Mouse (Mus musculus) heart, postnatal 10 days (tissue): Measurements from ENCODE around the gene Dnajb13. TPM values are rescaled to one million over a fixed set of nuclear protein-coding genes. Genes with fewer than 3 reads are reported as not detected.
"Not testable (repeated sequence)": the region's sequence is repeated elsewhere in the genome, so short reads cannot be mapped to it uniquely, and the experiment has no call there.

ENCODE experiments used
- DNase-seq, 2 experiments: peaks; one replicate each; pipeline ENCODE4 v3.0.0; 2021
- intact Hi-C: fragments of 180-260 bp; cut with DNase I; formaldehyde crosslinking; loops from one replicate; pipeline ENCODE4 v1.15.1; 2025
- total RNA-seq, 2 experiments: library from RNA; stranded (reverse); gene quantifications; 2 replicates each; pipeline ENCODE4 v1.2.3; 2021

The Dnajb13 gene
- total RNA-seq, 2 experiments from 2014 or later: not detected

DNA sequence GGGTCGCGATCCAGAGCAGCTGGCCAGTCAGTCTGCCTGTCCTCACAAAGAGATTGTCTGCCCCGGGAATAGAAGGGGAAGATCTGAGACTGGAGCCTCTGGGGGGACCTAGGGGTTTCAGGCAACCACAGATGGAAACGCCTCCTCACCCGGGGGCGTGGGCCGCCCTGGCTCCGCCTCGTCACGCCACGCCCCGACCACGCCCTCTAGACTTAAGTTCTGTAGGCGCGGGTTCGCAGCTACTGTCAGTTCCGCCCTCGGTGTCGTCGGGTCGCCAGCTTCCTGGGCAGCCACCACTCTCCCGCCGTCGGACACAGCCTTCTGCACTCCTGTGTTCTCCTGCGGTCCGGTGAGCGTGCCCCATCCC is 21.7 kb downstream of the Dnajb13 start, which contains the start of gene Ucp2:
TSS of gene Ucp2 (plus strand) at position 221 of the 367 bp plus-strand sequence.
- intact Hi-C loops: loop anchor here (1.0 kb wide), 1 partner anchor 64 kb away; no protein-coding TSS in a partner anchor
- DNase-seq: peak; percentile 89 to 91

- DNase-seq: peak in 1 of 2 experiments; percentile 35
Observed at GRCm38 (mm10) chr7:100492391-100493116, 22.2 kb downstream of the Dnajb13 start.

GRCm38 (mm10) chr7:100488474-100489048 is 26.2 kb downstream of the Dnajb13 start:
- DNase-seq: peak in 1 of 2 experiments; percentile 49
- intact Hi-C loops: no loop called here

More at GRCm38 (mm10) chr7:100492391-100493116, 22.2 kb downstream of the Dnajb13 start:
- intact Hi-C loops: loop anchor here (1.0 kb wide), 1 partner anchor 63 kb away; no protein-coding TSS in a partner anchor

DNA sequence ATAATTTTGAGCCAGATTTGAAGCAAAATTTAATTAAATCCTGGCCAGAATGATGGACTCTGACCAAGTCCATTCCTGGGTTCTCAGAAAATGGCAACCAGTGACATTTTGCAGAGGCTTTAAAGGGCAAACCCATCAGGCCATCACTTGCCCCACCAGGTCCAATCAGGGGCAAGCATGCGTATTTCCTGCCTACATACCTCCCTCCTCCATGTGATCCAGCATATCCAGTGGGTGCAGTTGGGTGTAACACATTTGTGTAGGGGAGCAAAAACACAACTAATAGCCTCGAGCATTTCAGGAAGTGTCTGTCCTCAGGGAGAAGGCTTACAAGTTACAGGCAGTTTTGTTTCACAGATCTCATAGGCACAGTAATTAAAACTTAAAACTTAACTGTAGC is 27.5 kb downstream of the Dnajb13 start:
- no peak for DNase-seq
- intact Hi-C loops: no loop called here

GRCm38 (mm10) chr7:100484493-100484892 is 30.3 kb downstream of the Dnajb13 start:
- no peak for DNase-seq
- intact Hi-C loops: no loop called here

DNA sequence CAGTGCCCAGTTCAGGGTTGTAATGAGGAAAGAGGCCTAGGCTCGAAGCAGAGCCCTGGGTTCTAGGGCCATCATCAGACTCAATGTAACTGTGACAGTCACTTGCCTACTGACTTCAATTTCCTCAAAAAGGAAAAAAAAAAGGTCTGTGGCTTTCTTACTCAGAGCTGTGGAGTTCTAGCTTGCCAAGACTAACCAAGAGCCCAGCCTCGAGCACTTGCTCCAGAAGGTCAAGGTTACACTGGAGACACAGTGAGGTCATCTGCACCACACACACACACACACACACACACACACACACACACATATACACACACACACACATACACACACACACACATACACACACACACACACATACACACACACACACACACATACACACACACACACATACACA is 32.7 kb downstream of the Dnajb13 start:
- DNase-seq, intact Hi-C loops: not testable (repeated sequence)

GRCm38 (mm10) chr7:100480175-100480574 is 34.6 kb downstream of the Dnajb13 start:
- no peak for DNase-seq
- intact Hi-C loops: no loop called here

DNA sequence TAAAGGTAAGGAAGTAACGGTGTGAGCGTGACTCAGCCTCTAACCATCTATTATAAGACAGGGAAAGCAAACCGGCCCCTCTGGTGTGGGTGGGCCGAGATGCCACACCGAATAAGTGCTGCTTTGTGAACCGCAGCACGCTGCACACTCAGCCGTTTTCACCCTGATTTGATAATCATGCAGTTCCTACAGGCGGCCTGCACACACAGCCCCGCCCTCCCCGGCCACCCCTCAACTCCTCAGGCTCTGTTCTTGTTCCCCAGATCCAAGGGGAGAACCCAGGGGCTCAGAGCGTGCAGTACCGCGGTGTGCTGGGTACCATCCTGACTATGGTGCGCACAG is 35.0 kb downstream of the Dnajb13 start:
- DNase-seq: no peak
- intact Hi-C loops: no loop called here

DNA sequence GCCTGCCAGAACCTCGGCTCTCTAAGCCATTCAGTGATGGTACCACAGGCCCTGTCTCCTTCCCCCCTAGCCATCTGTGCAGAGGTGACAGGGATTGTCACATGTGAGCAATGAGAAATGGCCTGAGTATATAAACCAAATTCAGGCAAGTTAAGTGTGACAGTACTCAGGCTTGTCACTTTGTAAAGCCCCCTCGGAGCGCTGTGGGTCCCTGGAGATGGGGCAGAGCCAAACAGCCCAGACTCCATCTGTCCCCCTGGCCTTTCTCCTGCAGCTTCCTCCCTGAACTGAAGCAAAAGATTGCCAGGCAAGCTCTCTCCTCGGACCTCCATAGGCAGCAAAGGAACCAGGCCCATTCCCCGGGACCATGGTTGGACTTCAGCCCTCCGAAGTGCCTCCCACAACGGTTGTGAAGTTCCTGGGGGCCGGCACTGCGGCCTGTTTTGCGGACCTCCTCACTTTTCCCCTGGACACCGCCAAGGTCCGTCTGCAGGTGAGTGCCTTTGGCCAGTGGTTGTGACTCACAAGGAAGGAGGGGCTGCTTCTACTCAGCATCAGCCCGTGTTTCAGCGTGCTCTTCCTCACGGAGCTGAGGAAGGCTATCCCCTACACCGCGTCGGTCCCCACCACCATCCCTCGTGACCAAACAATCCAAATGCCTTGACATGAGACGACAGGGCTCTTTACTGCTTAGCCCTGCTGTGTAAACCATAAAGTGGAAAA is 35.5 kb downstream of the Dnajb13 start:
- no peak for DNase-seq
- intact Hi-C loops: no loop called here

DNA sequence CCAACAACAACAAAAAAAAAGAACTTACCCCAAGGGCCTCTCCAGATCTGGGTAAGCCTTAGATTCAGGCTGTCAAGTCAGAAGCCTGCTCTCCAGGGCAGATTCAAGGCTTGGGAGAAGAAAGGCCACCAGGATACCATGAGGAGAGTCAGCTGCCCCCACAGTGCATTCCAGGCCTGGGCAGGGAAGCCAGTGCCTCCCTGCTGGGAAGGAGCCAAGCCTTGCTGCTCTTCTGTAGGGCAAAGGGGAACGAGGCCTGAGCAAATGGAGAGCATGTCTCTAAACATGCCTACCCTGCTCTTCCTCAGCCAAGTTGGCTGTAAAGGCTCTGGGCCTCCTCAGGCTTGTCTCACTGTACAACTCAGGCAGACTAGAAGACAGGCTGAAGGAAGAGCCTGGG is 40.1 kb downstream of the Dnajb13 start:
- intact Hi-C loops: no loop called here
- DNase-seq: peak; percentile 82 to 83

DNA sequence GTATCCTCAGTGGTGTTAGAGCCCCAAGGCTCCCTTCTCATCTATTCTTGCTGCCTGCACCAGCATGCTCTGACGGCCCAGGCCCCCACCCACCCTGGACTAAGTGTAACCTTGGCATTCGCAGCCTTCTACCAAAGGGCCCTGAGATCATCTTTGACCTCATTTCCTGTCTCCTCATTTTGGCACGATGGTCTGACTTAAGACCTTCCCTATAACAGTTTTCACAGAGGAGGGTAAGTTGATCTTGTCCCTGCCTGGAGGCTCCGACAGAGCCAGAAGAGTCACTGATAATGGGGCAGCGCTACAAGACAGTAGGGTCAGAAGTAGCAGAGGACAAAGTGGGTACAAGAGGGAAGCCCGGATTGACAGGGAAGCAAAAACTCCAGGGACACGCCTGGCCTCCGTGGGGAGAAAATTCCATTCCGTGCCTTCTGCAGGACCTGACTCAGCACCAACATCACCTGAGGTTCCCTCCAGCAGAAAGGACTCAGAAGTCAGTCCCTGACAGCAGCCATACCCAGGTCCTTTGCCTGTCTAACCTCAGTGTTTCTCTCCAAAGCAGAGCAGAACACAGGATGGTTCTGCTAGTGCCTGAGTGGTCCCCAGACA is 40.8 kb downstream of the Dnajb13 start:
- intact Hi-C loops: no loop called here
- no peak for DNase-seq

- intact Hi-C loops: no loop called here
- DNase-seq: peak; percentile 63 to 72
Observed at GRCm38 (mm10) chr7:100472777-100473176, 42.0 kb downstream of the Dnajb13 start, which contains the start of gene Ucp3. TSS of gene Ucp3 (plus strand) at chr7:100472990.

- intact Hi-C loops: no loop called here
- peak in 1 of 2 experiments; percentile 5 for DNase-seq
Observed at GRCm38 (mm10) chr7:100471407-100471797, 43.4 kb downstream of the Dnajb13 start.

GRCm38 (mm10) chr7:100470796-100471406 is 43.9 kb downstream of the Dnajb13 start:
- no peak for DNase-seq
- intact Hi-C loops: no loop called here

GRCm38 (mm10) chr7:100469502-100469901 is 45.3 kb downstream of the Dnajb13 start:
- no peak for DNase-seq
- intact Hi-C loops: no loop called here

DNA sequence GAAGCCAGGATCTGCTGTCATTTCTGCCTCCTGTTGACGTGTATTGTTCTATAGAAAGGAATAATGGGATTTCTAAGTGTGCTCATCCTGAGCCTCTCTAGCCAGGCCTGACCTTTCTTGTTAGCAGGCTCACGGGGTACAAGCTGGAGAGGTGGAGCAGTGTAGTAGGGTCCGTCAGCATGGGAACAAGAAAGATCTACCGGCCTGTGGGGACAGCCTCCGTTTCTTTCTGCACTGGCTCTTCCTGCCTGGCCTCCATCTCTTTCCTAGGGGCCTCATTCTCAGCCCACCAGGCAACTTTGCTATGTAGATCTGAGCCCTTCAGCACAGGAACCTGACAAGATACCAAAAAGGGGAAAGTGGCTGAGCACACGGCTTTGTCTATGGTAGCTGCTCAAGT is 46.0 kb downstream of the Dnajb13 start:
- intact Hi-C loops: no loop called here
- no peak for DNase-seq

GRCm38 (mm10) chr7:100466781-100467510 is 47.8 kb downstream of the Dnajb13 start:
- peak in 1 of 2 experiments; percentile 14 for DNase-seq
- intact Hi-C loops: no loop called here

- peak; percentile 95 for DNase-seq
- intact Hi-C loops: loop anchor here (2.0 kb wide), 1 partner anchor 29 kb away; no protein-coding TSS in a partner anchor
Observed at GRCm38 (mm10) chr7:100465656-100466309, 49.0 kb downstream of the Dnajb13 start.

DNA sequence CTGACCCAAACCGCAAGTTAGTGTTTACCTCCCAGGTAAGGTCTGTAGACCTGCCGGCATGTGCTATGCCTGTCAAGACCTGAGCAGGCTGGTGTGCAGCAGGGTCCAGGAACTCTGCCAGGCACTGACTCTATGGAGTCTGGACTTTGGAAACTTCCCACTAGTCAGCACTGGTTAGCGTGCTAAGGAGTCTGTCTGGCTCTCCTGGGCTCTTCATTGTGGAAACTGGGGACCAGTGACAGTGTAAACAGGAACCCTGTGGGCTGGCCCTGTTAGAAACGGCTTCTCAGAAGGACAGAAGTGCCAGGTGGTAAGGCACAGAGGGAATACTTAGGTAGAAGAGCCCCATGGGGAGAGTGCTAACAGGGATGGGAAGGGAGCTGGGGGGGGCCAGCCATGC is 49.5 kb downstream of the Dnajb13 start:
- intact Hi-C loops: loop anchor here (2.0 kb wide), 1 partner anchor 30 kb away; no protein-coding TSS in a partner anchor
- peak in 1 of 2 experiments; percentile 52 for DNase-seq
